Mouse (Mus musculus): ENCODE measurements around the gene Wfdc21.

The Wfdc21 gene

DNA sequence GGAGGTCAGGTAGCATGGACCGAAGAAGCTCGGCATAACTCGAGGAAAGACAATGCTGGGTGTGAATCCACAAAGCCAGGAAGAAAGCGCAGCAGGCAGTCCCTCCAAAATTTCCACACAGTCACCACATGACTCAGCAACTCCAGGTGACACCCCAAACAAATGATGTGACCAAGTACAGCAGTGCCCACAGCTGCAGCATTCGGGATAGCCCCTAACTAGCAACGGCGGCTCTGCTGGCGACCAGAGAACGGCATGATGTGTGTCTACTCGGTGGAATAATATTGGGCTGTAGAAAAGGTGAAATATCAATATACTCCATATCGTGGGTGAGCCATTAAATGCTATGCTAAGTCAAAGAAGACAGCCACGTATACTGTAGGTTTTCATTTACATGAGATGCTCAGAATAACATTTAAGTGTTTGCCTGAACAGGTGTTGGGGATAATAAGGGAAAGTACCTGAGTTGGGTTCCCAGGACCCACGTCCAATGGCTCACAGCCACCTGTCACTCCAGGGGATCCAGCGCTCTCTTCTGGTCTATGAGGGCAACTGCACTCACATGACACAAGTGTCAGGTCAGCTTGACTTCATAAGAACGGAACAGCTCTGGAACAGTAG lies 40.8 kb downstream of the Wfdc21 start:
- ChIA-PET CTCF (interaction anchor here in 3 of 4 experiments (0.6 to 3.6 kb wide), 18 partner anchors 9 to 344 kb away, joined by 3 to 16 read pairs (median 4); no protein-coding TSS in a partner anchor), POLR2A (interaction anchor here in 3 of 4 experiments (0.5 to 2.3 kb wide), 8 partner anchors 11 to 525 kb away, joined by 3 to 14 read pairs (median 4); partner anchors contain the start of genes Heatr6 (in 1 of the 3) and Hnf1b (in 1 of the 3))

DNA sequence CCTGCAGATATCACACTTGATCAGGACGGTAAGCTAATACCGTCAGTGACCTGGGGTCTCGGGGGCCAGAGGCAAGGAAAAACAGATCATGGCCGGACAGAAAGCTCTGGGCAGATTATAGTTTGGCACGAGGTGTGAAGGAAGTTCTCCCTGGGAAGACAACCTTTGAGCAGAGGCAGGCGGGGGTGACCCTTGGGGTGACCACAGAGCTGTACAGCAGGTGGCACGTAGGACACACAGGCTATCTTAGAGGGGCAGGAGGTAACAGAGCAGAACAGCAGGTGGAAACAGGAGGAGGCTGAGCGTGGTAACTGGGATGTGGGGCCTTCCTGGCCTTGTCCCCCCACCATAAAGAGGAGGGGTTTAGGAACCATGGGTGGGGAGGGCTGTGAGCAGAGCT lies 41.6 kb downstream of the Wfdc21 start:
- ChIA-PET CTCF (interaction anchor here (0.6 to 2.9 kb wide), 12 partner anchors 8 to 347 kb away, joined by 3 to 16 read pairs (median 4); no protein-coding TSS in a partner anchor), POLR2A (interaction anchor here in 1 of 4 experiments (1.0 to 1.8 kb wide), 3 partner anchors 11 to 61 kb away, joined by 3 to 4 read pairs (median 3); partner anchors contain the start of gene Hnf1b)

DNA sequence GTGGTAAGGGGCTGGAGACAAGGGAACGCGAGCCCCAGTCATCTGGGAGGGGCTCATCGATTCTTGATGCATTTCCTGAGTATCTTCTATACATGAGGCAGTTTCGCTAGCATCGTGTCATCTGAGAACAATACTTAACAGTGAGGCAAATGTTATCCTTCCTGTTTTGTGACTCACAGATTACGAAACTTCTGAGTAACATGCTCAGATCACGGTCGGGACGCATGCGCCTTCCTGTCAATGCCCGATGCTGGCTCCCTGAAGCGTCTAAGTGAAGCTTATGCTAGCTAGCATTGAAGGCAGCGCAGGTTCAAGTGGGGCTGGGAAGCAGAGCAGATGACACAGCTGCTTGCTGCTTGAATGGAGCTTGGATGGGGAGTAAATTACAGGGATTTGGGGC lies 42.5 kb downstream of the Wfdc21 start:
- POLR2A ChIA-PET = interaction anchor here in 2 of 4 experiments (0.7 to 1.5 kb wide), 6 partner anchors 12 to 233 kb away, joined by 3 read pairs; partner anchors contain the start of gene Ddx52 (in 1 of the 2)
- CTCF ChIA-PET = interaction anchor here in 3 of 4 experiments (0.6 to 1.4 kb wide), 8 partner anchors 12 to 468 kb away, joined by 3 to 8 read pairs (median 5); no protein-coding TSS in a partner anchor

DNA sequence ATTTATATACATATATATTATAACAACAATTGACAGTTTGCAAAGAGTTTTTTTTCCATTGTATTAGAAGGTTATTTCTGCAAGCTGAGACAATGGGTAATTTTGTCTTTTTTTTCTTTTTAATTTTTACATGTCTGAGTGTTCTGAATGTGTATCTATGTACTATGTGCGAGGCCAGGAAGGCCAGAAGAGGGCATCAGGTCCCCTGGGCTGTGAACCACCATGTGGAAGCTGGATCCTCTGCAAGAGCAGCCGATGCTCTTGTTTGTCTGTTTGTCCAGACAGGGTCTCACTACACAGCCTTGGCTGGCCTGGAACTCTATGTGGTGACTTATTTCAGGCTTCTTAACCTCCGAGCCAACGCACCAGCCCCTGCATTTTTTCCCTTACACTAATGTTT lies 44.4 kb downstream of the Wfdc21 start:
- CTCF ChIA-PET = interaction anchor here in 1 of 4 experiments (0.6 to 0.7 kb wide), 2 partner anchors 137 to 1379 kb away, joined by 3 to 4 read pairs; partner anchors contain the start of gene 1700125H20Rik
- POLR2A ChIA-PET = interaction anchor here in 1 of 4 experiments (1.0 to 1.5 kb wide), 2 partner anchors 9 to 151 kb away, joined by 3 read pairs; partner anchors contain the start of gene Ddx52

DNA sequence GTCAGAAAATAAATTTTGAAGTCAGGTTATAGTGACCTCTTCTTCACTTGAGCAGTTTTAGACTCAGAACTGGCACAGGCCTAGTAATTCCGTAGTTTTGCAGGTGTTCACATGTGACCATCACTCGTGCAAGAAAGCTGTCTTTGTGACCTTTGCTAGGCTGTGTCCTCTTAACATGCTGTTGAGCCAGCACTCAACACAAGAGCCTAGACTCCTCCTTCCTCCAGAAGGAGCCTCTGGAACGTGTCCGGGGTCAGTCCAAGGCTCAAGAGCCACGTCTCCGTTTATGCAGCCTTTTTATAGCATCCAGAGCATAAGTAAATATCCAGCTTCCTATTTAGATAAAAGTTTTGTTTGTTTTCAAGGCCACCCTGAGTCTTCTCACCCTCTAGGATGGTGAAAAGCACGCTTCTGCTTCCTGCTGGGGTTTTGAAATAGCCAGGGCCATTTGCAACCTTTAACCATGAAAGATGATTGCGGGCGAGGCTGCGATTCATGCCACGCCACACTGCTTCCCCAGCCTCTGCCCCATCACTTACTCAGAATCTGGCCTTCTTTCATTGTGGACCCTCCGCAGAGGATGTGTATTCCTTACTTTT lies 45.7 kb downstream of the Wfdc21 start:
- ChIA-PET POLR2A (interaction anchor here in 1 of 4 experiments (1.1 kb wide), 1 partner anchor 18 kb away, joined by 3 read pairs; no protein-coding TSS in a partner anchor), CTCF (interaction anchor here in 1 of 4 experiments (1.9 kb wide), 1 partner anchor 10 kb away, joined by 7 read pairs; no protein-coding TSS in a partner anchor)

DNA sequence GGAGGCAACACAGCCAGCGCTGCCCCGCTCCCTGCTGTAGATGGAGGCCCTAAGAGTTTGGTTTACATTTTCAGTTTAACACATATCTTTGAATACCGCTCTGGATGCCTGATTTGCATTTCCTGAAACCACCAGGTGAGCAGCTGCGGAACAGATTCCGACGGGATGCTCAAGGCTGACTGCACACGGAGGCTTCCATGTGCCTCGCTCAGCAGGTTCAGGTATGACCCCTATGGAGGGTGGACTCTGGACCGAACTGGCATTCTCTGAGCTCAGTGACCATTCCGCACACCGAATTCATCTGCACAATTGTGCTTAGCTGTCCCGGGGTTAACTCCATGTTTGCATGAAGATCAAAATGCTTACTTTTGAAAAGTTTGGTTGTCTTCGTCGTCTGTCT lies 46.5 kb downstream of the Wfdc21 start:
- ChIA-PET POLR2A (interaction anchor here in 1 of 4 experiments (0.6 to 1.1 kb wide), 2 partner anchors 17 to 271 kb away, joined by 3 read pairs; partner anchors contain the start of gene Heatr9), CTCF (interaction anchor here in 1 of 4 experiments (1.9 kb wide), 1 partner anchor 9 kb away, joined by 7 read pairs; no protein-coding TSS in a partner anchor)

DNA sequence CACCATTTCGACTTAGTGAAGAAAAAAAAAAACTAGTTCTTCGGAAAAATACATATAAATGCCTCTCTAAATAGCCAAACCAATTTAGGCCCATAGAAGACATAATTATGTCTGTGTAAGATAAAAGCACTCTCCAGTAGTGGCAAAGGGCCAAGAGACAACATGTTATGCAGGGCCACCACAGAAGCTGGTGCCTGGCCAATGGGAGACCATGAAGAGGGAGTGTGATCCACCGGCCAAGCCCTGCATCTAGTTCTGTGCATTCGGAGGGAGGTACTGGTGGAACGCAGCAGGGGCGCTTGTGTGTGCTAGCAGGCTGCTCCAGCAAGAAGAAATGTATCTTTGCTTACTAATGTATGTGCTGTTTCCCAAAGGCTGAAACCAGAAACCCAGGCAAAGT lies 49.4 kb downstream of the Wfdc21 start:
- ChIA-PET POLR2A (interaction anchor here in 1 of 4 experiments (0.7 kb wide), 1 partner anchor 141 kb away, joined by 3 read pairs; no protein-coding TSS in a partner anchor), CTCF (interaction anchor here in 1 of 4 experiments (1.5 kb wide), 1 partner anchor 8 kb away, joined by 4 read pairs; no protein-coding TSS in a partner anchor)

DNA sequence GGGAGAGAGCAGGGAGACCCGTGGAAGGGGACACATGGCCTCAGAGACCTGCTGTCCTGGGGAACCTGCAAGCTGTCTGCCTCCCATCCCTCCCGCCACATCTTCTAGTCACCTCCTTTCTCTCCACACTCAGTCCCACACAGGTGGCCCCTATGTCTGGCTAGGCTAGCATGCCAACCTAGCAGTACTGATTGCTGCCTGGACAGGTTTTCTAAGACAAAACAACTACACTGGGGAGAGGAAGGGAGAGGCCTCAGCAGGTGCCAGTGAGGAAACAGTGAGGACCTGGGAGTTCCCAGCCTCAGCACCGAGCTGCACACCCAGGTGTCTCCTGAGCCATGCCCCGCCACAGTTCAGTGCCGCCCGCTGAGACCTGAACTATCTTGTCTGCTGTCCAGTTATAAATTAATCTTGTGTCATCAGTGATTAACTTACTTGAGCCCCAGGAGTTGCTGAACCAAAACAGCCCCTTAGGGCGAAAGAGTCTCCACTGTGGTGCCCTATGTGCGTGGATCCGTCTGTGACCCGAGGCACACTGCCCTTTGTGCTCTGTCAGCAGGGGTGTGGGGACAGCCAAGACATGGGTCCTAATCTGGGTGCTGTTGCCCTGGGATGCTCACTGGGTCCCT lies 50.4 kb downstream of the Wfdc21 start:
- ChIA-PET POLR2A (no interaction called here), CTCF (interaction anchor here in 1 of 4 experiments (1.5 kb wide), 1 partner anchor 9 kb away, joined by 4 read pairs; no protein-coding TSS in a partner anchor)

DNA sequence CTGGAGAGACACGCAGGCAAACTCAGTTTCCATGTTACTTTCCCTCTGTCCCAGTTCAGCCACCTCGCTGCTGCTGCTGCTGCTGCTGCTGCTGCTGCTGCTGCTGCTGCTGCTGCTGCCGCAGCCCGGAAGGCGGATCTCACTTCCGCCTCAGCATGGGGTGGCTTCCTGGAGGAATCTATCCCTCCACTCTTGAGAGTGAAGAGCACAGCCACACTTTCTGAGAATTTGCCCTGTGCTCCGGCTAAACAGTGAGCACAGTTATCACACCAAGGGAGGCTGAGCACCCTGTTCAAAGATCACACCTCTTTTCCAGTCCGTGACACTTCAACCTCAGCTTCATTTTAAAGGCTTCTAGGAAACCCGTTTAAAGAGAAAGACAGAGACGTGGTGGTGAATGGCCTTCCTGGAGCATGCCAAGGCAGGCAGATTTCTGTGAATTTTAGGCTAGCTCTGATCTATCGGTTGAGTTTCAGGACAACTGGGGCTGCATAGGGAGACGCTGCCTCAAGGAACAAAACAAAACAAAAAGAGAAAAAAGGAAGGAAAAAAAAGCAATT lies 53.2 kb downstream of the Wfdc21 start:
- CTCF ChIA-PET = interaction anchor here in 3 of 4 experiments (0.6 to 3.0 kb wide), 6 partner anchors 11 to 325 kb away, joined by 3 to 16 read pairs (median 4); no protein-coding TSS in a partner anchor
- POLR2A ChIA-PET = interaction anchor here in 1 of 4 experiments (0.7 to 1.6 kb wide), 7 partner anchors 9 to 328 kb away, joined by 3 to 7 read pairs (median 3); no protein-coding TSS in a partner anchor

DNA sequence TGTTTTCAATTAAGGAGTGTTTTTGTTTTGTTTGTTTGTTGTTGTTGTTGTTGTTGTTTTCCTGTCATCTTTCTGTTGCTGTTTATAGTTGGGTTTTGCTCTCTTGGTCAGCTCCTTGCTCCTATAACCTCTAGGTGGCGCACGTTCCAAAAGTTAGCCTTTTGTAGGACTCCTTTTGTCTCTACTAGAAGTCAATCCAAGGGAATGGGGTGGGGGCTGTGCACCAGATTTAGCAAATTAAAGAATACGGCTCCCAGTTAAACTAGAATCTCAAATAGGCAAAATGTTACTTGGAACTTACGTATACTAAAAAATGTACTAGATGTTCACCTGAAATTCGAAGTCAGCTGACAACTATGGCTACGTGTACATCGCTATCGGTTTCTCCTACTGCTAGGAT lies 55.4 kb downstream of the Wfdc21 start:
- ChIA-PET CTCF (interaction anchor here (0.5 to 3.0 kb wide), 32 partner anchors 8 to 1623 kb away, joined by 3 to 16 read pairs (median 4); partner anchors contain the start of genes Ddx52 (in 1 of the 4) and Hnf1b (in 1 of the 4)), POLR2A (interaction anchor here (0.6 to 1.4 kb wide), 6 partner anchors 8 to 239 kb away, joined by 3 to 6 read pairs (median 4); no protein-coding TSS in a partner anchor)

Measured in embryonic stem cell, embryonic (primary cell).